Mouse (Mus musculus) inflammation-experienced regulatory T-cells (primary cell): Measurements from ENCODE around the gene 1110004F10Rik. TPM values are rescaled to one million over a fixed set of nuclear protein-coding genes. Genes with fewer than 3 reads are reported as not detected.

Experiments
- polyA plus RNA-seq, 2 experiments: library from polyadenylated mRNA; unstranded; fragments of 100-300 nt; shearing (Covaris generic); gene quantifications; one replicate each; pipeline ENCODE4 v1.2.1; 2017

The 1110004F10Rik gene
- polyA plus RNA-seq = 100 to 1,000 TPM; 194 to 200 TPM

DNA sequence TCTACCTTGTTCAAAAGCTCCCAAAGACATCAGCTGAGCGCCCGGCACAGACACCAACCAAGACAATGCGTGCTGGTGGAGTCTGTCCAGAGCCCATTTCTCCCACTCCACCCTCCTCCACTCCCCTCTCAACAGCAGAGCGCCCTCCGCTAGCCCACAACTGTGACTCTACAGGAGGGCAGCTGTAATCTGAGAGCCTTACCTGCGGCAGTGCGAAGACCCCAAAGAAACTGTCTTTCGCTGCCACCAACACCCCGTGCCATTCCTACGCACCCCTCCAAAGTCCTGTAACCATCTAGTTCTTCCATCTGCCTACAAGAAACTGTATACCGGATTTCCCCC, at the start of gene 1110004F10Rik:
TSS of gene 1110004F10Rik (plus strand) at position 202 of the 342 bp plus-strand sequence.

DNA sequence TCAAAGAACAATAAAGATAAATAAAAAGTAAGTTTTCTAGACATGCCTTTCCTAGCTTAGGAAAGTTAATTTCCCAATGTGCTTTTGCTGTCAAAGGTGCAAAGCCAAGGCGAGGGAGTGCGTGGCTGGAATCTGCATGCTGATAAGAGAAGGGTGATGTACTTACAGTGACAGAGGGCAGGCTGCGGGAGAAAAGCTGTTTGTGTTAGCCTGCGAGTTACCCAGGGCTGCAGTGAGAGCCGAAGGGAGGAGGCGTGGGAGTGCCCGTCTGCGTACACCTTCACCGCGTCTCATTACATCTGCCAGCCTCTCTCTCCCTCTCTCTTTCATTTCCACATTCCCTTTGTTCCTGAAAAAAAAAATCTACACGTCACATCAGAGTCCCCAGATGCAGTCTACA, 686 bp upstream of the 1110004F10Rik start, which contains the start of gene Sox6:
TSS of gene Sox6 (minus strand) at position 286 of the 400 bp plus-strand sequence.

DNA sequence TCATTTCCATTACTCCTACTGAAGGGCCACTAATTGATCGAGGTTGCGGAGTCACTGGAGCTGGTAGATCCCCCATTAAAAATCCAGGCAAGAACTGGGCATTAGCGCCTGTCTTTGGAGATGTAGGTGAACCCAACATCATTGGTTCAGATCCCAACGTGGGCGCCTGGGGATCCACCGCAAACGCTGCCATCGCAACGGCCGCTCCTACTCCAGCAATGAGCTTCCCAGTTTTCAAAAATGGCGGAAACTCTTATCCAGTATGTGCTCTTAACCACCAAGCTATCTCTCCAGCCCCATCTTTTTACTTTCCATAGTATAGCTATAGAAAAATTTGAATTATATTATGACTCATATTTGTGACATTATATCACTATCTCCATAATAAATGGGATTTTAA, 45.2 kb downstream of the 1110004F10Rik start, which contains the start of gene Gm4353:
TSS of gene Gm4353 (minus strand) at position 270 of the 400 bp plus-strand sequence.

Other genes starting within 250 kb of the 1110004F10Rik start
- 1 to 10 TPM in 1 of 2 experiments, under 1 TPM in 1; 0.27 to 1.4 TPM for gene Sox6, start 601 bp upstream of the 1110004F10Rik start, polyA plus RNA-seq
- gene Gm4353, start 45.2 kb downstream of the 1110004F10Rik start, polyA plus RNA-seq = under 1 TPM; 0.19 to 0.36 TPM